Mouse (Mus musculus): ENCODE data around the gene Inka2.

DNA sequence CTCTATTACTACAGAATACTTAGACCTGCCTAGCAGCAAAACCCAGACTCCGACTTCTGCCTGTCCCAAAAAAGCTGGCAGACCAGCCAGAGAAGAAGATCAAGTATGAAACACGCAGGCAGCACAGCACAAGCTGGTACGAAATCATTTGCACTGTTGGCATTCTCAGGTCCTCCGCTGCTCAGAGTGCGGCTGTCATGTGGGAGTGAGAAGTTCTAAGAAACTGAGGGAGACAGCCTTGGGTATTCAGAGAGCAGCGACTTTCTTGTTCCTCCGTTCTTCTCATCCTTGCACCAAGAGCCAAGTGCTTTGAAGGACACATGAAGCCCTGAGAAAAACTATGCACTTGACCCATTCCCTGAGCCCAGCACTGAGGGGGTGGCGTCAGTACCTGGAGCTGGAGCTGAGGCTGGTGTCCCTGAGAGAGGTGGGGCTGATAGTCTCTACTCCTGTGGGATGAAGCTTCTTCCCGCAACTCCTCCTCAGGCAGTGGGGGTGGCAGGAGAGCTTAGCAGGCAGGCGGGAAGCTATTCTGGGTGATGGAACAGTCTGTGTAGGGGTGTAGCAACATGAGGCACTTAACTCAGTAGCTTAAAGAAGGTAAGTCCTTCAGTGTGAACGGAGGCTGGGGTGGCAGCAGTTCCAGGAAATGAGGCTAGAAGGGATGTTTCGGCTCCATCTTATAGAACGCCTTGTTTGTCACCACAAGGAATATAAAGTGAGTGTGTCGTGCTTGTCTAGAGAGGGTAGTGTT, 10.9 kb upstream of the Inka2 start:
- TF ChIP-seq GATA2 (IDR thresholded peaks at IDR 0.05; ENCODE audit: borderline replicate concordance, low read depth, low read length): no peak
- no peak for TF ChIP-seq CTCF (IDR thresholded peaks at IDR 0.05; ENCODE audit: low read depth, low read length)

All from G1E (cell line).